Mouse (Mus musculus) heart, postnatal 4 days (tissue): ENCODE results near the gene Abcb9. TPM values are rescaled to one million over a fixed set of nuclear protein-coding genes. Genes with fewer than 3 reads are reported as not detected.
A peak's percentile ranks its signal among the peaks of the same experiment; 100 is the strongest.

Experiments
- DNase-seq: peaks from one replicate; pipeline ENCODE4 v3.0.0; 2021
- total RNA-seq, 2 experiments: library from RNA; stranded (reverse); gene quantifications; 2 replicates each; pipeline ENCODE4 v1.2.3; 2021

Gene Abcb9
- total RNA-seq, 2 experiments from 2014 or later: 4.9 to 5.5 TPM

DNA sequence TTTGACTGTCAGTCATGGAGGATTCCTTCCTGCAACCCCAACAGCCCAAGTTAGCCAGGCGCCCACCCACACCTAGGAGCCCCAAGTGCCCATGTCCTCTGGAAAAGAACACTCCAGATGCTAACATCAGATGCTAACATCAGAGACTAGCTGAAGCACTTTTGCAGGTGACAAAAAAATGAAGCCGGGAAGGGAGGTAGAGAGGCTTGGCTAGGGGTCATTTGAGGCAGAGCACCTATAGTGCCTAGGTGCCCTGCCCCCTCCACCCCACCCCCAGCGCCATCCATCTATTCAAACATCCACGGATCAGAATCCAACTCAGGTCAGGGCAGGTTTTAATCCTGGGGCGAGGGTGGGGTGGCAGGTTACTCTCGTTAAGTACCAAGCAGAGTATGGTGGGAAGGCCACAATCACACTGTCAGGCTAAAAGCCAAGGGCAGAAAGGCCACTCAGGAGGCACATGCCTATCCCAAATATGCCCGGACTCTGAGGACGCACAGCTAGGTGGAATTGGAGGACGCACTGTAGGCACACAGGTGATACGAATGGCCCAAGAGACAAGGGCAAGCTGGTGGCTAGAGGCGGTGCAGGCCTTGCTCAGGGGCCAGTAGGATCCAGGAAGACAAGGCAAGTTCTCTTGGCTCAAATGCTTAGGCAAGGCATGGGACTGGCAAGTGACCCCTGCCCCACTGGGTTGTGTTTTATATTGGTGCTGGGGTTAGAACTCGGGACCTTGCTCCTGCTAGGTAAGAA is 1.6 kb downstream of the Abcb9 start:
- no peak for DNase-seq

GRCm38 (mm10) chr5:124093120-124093794 is 2.3 kb downstream of the Abcb9 start:
- peak; percentile 85 for DNase-seq

DNA sequence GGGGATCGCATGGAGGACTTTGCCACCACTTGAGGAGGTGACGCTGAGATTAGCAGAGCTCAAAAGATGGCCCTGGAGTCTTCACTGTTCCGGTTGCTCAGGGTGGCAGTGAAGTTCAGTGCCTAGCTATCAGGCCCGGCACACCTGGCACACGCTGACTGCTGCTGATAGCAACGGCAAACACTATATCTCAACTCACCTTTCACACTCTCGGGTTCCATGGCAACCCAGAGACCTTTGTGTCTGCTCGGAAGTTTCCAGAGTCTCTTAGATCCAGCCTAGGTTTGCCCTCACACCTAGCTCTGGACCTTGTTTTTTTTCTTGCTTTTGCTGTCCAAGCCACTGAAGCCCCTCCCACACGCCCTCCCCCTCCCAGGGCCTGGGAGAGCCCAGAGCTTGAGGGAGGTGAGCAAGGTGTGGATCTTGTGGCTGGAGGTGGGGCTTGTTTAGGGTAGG is 3.6 kb downstream of the Abcb9 start:
- DNase-seq: no peak

DNA sequence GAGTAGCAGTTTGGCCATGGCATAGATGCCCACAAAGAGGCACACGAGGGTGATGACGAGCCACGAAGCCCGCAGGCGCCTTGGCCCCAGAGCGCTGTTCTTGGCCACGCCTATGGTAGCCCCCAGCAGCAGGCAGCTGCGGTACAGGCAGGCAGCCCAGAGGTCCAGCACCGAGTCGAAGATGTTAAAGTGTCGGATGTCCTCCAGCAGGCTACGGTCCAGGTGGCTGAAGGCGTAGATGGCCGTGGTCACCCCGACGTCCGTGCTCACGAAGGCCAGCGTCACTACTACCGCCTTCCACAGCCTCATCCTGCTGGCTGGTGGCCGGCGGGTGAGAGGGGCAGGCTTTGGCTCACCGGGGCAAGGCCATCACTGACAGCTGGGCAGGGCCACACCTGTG is 5.7 kb downstream of the Abcb9 start:
- no peak for DNase-seq

- no peak for DNase-seq
Measured at GRCm38 (mm10) chr5:124086876-124087275, 8.7 kb downstream of the Abcb9 start.

DNA sequence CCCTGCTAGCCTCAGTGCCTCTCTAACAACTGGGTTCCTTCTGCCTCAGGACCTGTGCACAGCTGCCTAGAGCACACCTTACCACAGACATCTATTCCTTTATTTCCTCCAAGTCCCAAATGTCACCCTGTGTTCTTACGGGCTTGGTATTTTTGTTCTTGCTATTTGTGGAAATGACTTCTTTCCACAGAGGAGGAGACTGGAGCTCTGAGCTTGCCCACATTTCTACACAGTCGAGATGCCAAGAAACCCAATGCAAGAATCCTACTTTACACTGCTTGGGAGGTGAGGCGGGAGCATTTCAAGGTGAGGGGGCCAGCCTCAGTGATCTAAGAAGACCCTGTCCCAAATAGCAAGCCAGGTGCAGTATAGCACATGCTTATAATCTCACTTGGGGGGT is 10.1 kb downstream of the Abcb9 start:
- no peak for DNase-seq

DNA sequence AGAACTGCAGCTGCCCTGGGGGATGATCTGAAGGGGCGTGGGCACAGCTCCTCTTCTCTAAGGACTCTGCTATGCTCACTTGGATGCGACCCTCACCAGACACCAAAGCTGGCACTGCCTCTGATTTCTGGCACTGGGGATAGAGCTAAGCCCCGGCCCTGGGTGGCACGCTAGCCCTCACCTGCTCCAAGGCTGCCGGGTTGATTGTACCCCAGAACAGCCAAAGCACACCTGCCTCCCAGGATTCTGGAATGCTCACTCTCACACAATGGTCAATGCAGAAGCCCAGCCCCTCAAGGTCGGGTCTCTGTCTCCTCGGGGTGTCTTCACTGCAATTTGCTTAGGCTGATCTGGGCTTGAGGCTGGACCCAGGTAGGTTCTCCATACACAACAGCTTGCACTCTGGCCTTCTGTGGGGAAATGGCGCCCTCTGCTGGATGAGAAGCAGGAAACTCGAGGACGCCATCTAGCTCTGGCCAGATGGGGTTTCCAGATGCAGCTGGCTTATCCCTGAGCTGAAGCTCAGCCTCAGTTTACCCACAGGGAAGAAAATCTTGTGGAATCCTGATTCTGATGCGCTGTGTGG is 10.9 kb downstream of the Abcb9 start:
- DNase-seq: peak; percentile 92

DNA sequence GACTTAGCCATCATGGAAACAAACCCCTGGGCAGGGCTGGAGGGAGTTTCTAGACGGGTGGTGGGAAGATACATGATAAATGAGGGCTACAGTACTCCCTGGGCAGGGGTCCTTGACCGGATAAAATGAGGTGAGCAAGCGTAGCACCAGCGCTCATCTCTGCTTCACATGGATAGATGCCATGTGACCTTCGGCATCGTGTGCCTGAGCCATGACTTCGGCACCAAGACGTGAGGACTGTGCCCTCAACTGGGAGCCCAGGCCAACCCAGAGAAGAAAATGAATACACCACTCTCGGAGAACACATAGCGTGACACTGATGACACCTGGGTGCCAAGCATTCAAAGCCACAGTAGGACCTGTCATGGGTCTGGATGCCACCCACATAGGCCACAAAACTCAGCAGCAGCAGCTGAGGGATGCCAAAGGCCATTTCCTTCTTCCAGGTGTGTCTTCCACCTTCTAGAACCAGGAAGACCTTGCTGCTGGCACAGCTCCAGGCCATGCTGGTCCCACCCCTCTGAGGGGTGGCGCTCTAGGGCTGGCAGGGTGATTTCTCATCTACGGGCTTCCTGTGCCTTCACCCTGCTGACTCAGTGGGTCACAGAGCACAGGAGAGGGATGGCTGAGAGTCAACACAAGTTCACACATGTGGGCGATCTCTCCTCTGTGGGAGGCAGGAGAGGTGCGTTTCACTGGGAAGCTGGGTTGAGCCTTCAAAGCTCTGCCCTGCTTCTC is 11.6 kb downstream of the Abcb9 start:
- no peak for DNase-seq

GRCm38 (mm10) chr5:124082941-124083688 is 12.5 kb downstream of the Abcb9 start:
- DNase-seq: no peak

- no peak for DNase-seq
Measured at GRCm38 (mm10) chr5:124082447-124082846, 13.2 kb downstream of the Abcb9 start.

DNA sequence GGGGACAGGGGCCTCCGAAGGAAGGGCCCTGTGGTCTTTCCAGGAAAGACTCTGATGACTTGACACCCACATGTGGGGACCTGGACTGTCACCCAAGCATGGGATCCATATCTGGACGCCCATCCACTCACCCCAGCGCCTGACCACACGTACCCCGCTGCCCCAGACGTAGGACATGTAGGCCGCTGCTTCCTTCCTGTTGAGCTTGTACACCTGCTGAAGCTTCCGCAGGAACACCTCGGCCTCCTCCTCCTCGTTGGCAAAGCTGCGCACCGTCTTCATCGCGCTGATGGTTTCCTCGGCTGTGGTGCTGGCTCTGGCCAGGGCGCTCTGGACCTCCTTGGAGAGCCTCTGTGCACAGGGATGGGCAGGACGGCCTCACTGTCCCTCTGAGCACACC is 15.7 kb downstream of the Abcb9 start:
- no peak for DNase-seq

DNA sequence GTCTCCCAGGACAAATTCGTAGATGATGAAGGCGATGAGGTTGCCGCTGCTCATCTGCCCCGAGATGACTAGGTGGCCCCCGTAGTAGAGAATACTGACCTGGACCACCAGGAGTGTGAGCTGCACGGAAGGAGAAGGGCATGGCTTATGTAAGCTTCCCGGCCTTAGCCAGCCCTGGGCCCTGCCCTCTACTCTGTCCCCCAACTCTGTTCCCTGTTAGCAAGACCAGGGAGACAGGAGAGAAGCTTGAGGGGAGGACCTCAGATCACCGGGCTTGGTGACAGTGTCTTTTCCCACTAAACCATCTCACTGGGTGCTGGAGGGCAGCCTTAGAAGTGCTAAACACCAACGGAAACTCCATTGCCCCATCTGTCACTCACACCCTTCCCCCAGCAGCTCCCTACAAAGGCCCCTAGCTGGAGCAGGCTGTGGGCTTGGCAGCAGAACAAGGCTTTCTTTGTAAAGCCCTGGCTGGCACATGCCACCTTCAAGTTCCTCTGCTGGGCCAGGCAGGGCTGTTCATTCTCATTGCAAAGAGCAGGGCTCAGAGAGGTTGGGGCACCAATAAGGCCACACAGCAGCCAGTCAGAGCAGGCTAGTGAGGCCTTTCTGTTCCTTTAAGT is 16.7 kb downstream of the Abcb9 start:
- DNase-seq: peak; percentile 46

DNA sequence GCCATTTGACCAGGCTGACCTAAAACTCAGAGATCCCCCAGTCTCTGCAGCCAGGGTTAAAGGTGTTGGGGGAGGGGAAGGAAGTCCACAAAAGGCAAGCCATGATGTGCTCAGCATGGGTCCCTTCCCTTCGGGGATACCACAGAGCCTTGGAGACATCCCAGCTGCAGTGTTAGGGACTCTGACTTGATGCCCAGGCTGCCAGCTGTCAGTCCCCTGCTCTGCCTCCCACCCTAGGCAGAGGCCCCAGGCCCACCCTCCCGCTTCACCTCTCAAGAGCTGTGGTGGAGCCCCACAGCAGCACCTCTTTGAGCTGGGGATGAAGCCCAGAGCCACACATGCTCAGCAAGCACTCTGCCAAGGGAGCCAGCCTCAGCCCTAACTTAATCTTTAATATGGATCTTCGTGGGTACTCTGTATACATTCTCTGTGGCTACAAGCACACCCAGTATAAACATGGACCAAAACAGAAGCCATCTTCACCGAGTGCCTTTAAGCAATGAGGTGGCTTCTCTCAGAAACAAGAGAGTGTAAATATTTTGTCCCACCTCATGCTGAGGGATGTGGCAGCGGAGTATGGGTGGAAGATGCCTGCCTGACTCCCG is 17.6 kb downstream of the Abcb9 start:
- no peak for DNase-seq

- DNase-seq: no peak
Measured at GRCm38 (mm10) chr5:124077241-124077640, 18.4 kb downstream of the Abcb9 start.

GRCm38 (mm10) chr5:124076559-124076958 is 19.0 kb downstream of the Abcb9 start:
- DNase-seq: no peak

DNA sequence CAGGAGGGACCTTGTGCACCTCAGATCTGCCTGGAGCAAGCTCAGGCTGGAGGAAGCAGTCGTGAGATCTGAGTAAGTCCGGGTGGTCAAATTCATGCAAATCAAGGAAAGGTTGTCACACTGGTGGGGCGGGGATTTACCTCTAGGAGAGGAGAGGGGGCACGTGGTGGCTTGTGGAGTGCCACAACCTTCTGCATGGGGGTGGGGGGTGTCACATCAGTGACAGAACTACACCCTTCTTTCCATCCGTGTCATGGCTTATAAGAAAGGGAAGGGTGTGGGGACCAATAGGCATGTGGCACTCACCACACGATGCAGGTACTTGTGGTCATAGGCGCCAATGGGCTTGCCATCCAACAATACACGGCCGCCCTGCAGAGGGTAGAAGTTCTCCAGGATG is 19.9 kb downstream of the Abcb9 start:
- no peak for DNase-seq

GRCm38 (mm10) chr5:124074845-124075307 is 20.7 kb downstream of the Abcb9 start:
- DNase-seq: no peak

GRCm38 (mm10) chr5:124073682-124074081 is 21.9 kb downstream of the Abcb9 start:
- no peak for DNase-seq

DNA sequence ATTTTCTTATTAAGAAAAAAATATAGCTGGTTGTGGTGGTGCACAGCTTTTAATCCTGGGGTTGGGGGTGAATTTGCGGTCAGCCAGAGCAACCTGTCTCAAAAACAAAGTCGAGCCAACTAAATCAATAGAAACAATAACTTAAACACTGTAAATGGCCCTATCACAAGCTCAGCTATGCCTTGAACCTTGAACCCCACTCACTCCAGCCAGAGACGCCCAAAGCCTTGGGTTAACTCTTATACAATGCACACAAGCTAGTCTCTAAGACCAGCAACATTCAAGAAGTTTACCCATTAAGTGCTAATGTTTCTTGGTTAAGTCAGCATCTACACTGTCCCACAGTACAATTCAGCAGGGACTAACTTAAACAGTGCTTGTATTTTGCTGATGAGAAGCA is 25.9 kb downstream of the Abcb9 start:
- DNase-seq: no peak

- no peak for DNase-seq
Measured at GRCm38 (mm10) chr5:124062037-124062824, 33.4 kb downstream of the Abcb9 start.
